Mouse (Mus musculus) embryonic facial prominence, embryonic 11.5 days (tissue): ENCODE results near the gene Dstn. TPM values are rescaled to one million over a fixed set of nuclear protein-coding genes. Genes with fewer than 3 reads are reported as not detected.

ENCODE experiments used
- ATAC-seq: fragments of 200-750 bp; cut with Nextera tagmentation; replicated peaks from 2 replicates; pipeline ENCODE4 v1.8.0; 2017; ENCODE audit warnings: low read depth; ENCODE audit not compliant: insufficient number of reproducible peaks, low FRiP score, low TSS enrichment
- DNase-seq: peaks from one replicate; pipeline ENCODE4 v3.0.0-alpha.2; 2015; ENCODE audit warnings: low spot score
- H3K27ac ChIP-seq: fragments of 300-500 bp; sonication (generic); replicated peaks from 2 replicates; pipeline ENCODE4 v1.5.1; 2014; ENCODE audit warnings: mild to moderate bottlenecking, low read depth, low read length, control low read depth
- H3K27me3 ChIP-seq: fragments of 300-500 bp; sonication (generic); 2 replicates; pipeline ENCODE4 v1.6.1; 2014; ENCODE audit warnings: mild to moderate bottlenecking, low read length, moderate library complexity, mixed read lengths; ENCODE audit not compliant: control insufficient read depth, insufficient read depth
- H3K36me3 ChIP-seq: fragments of 300-500 bp; sonication (generic); replicated peaks from 2 replicates; pipeline ENCODE4 v1.6.1; 2014; ENCODE audit warnings: low read depth, mild to moderate bottlenecking, low read length, moderate library complexity, mixed read lengths; ENCODE audit not compliant: control insufficient read depth, insufficient read depth
- H3K4me1 ChIP-seq: fragments of 300-500 bp; sonication (generic); 2 replicates; pipeline ENCODE4 v1.6.1; 2014; ENCODE audit warnings: low read length, mixed read lengths; ENCODE audit not compliant: control insufficient read depth, insufficient read depth
- H3K4me2 ChIP-seq: fragments of 300-500 bp; sonication (generic); 2 replicates; pipeline ENCODE4 v1.6.1; 2014; ENCODE audit warnings: low read depth, mild to moderate bottlenecking, control low read depth, low read length, moderate library complexity
- H3K4me3 ChIP-seq: fragments of 300-500 bp; sonication (generic); 2 replicates; pipeline ENCODE4 v1.5.1; 2014; ENCODE audit warnings: low read depth, low read length, control low read depth
- H3K9ac ChIP-seq: fragments of 300-500 bp; sonication (generic); replicated peaks from 2 replicates; pipeline ENCODE4 v1.6.1; 2014; ENCODE audit warnings: mild to moderate bottlenecking, control low read depth, low read length
- H3K9me3 ChIP-seq: fragments of 300-500 bp; sonication (generic); replicated peaks from 2 replicates; pipeline ENCODE4 v1.6.1; 2016; ENCODE audit warnings: mild to moderate bottlenecking, low read length, inconsistent platforms, mixed read lengths; ENCODE audit not compliant: control insufficient read depth
- WGBS: fragments of 180-500 bp; shearing (Covaris S2); extraction: QIAGEN DNeasy Blood & Tissue Kit; methylation state at CpG from one replicate; pipeline ENCODE4 v1.1.7; 2014; 5-methylcytosine and 5-hydroxymethylcytosine counted together
- polyA plus RNA-seq: library from polyadenylated mRNA; unstranded; fragments of >200 nt; fragmentation: Nextera tagmentation; extraction: Ambion mirVana; gene quantifications from 2 replicates; pipeline ENCODE4 v1.2.1, GENCODE M21; 2014

The Dstn gene
- polyA plus RNA-seq, 1 experiment from 2014 or later: 462 TPM

DNA sequence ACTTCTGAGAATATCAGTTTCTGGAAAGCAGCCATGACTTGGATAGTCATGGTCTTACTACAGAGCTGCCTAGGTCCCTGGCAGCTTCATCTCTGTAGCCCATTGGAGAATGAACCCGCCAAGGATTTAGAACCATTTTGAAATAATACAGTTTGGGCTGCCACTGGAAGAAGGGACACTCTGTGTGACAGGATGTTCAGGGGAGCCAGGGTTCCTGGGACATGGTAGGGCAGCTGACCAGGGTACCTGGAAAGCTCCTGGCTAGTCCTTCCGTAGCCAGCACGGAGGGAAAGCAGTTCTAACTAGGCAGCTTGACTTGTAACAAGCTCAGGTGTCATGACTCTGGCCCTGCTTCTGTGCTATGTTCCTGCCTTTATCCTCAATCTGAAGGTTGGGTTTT, 29.7 kb downstream of the Dstn start:
- 97% methylated on average over 3 of the region's 3 CpGs for WGBS
- no peak overlapping the region for H3K9ac ChIP-seq
- no peaks in the 10 kb centered on the region for H3K27me3 ChIP-seq
- DNase-seq (no peak), ATAC-seq (no peak)
- H3K4me3 ChIP-seq: no peak overlapping the region
- H3K9me3 ChIP-seq: no peaks in the 10 kb centered on the region
- peaks cover 4% of the 10 kb centered on the region for H3K36me3 ChIP-seq
- no peak overlapping the region for H3K27ac ChIP-seq
- H3K4me2 ChIP-seq: no peak overlapping the region
- no peaks in the 10 kb centered on the region for H3K4me1 ChIP-seq

DNA sequence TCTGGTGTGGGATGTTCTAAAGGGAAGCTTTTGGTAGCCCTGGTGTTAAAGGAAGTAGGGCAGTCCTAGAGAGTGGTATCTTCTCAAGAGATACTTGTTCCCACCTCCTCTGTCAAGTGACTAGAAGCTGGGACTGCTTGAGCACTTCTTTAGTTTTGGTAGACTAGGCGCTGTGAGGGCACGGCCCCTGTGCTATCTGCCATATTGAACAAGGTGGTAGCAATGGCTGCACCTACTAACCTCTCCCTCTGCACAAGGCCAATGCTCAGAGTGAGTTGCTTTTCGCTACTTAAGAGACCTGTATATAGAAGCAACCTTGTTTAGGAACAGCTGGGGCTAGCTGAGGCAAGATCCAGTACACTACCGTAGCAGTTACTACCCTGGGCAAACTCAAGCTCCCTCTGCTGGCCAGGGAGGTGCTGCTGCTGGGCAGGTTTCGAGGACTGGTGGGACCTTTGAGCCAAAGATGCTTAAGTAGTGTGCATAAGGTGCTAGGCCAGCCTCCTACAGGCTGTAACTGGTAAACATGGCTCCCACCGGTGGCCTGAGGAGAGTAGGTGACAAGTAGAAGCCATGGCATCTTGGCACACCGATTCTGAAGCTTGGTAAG, 30.5 kb downstream of the Dstn start:
- Histone ChIP-seq H3K27me3 (no peaks in the 10 kb centered on the region), H3K27ac (no peak overlapping the region), H3K9ac (no peak overlapping the region), H3K4me3 (no peak overlapping the region), H3K4me1 (no peaks in the 10 kb centered on the region), H3K9me3 (no peaks in the 10 kb centered on the region), H3K4me2 (no peak overlapping the region), H3K36me3 (peaks cover 5% of the 10 kb centered on the region)
- ATAC-seq (no peak), DNase-seq (no peak)
- WGBS: 92% methylated on average over 7 of the region's 7 CpGs

DNA sequence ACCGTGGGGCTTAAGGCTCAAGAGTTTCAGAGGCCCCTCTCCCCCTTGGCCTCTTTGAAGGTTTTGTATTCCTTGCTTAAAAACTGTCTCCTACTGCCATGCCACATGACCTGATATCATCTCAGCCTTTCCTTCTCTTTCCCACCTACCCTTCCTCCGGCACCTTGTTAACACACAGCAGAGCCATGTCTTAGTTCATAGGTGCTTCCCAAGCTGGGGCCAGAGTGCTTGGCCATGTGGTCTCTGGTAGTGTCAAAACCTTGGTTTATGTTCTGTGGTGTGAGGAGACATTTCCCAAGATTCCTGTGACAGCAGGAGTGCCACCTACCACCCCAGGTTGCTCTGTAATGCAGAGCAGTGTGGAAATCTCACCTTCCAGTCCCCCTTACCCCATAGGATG, 31.3 kb downstream of the Dstn start:
- Histone ChIP-seq H3K9ac (no peak overlapping the region), H3K4me3 (no peak overlapping the region), H3K9me3 (no peaks in the 10 kb centered on the region), H3K27me3 (no peaks in the 10 kb centered on the region), H3K27ac (no peak overlapping the region), H3K4me2 (no peak overlapping the region), H3K4me1 (no peaks in the 10 kb centered on the region), H3K36me3 (peaks cover 3% of the 10 kb centered on the region)
- 90% methylated on average over 2 of the region's 2 CpGs for WGBS
- ATAC-seq (no peak), DNase-seq (no peak)

GRCm38 (mm10) chr2:143947981-143948380, 32.9 kb downstream of the Dstn start:
- Histone ChIP-seq H3K27ac (no peak overlapping the region), H3K4me2 (no peak overlapping the region), H3K9ac (no peak overlapping the region), H3K36me3 (peaks cover 2% of the 10 kb centered on the region), H3K27me3 (no peaks in the 10 kb centered on the region), H3K4me1 (no peaks in the 10 kb centered on the region), H3K4me3 (no peak overlapping the region), H3K9me3 (no peaks in the 10 kb centered on the region)
- 90% methylated on average over 3 of the region's 3 CpGs for WGBS
- DNase-seq (no peak), ATAC-seq (no peak)

DNA sequence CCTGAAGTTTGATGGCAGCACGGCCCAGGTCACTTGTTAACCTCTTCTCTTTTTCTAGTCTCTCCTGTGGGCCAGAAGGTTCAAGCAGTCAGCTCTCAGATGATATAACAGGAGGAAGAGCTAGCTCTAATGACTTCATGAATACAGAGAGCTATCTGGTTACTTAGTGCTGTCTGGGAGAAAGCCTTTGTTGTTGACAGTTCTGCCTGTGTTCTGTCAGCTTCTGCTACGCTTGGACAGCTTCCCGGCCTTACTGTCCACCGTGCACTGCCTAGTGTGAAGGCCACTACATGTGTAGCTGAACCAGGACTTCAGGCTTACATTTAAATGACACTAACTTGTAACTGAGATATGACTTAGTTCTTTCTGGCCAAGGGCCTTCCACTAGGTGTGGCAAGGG, 33.3 kb downstream of the Dstn start:
- no peak for DNase-seq
- Histone ChIP-seq H3K9me3 (no peaks in the 10 kb centered on the region), H3K27ac (no peak overlapping the region), H3K4me3 (no peak overlapping the region), H3K36me3 (peaks cover 2% of the 10 kb centered on the region), H3K9ac (no peak overlapping the region), H3K27me3 (no peaks in the 10 kb centered on the region), H3K4me2 (no peak overlapping the region), H3K4me1 (no peaks in the 10 kb centered on the region)
- no peak for ATAC-seq
- WGBS: 91% methylated on average over 4 of the region's 4 CpGs

DNA sequence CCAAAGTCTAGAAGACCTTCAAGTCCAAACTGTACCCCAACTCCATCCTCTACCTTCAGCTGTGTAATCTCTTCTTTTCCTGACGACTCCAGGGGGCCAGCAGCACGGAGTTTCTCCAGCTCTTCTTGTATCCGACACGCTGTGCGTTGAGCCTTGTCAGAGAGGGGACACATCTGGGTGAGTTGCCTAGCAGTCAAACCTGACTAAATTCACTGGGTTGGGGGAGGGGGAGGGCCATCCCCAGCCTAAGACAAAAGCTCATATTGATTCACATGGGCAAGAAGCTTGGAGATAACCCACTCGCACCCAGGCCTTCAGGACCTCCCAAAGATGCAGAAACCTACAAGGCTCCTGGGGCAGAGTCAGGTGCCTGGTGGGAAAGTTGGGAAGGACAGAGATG, 34.1 kb downstream of the Dstn start:
- no peaks in the 10 kb centered on the region for H3K4me1 ChIP-seq
- no peak overlapping the region for H3K4me3 ChIP-seq
- no peaks in the 10 kb centered on the region for H3K9me3 ChIP-seq
- no peak overlapping the region for H3K9ac ChIP-seq
- no peak overlapping the region for H3K27ac ChIP-seq
- no peaks in the 10 kb centered on the region for H3K27me3 ChIP-seq
- 97% methylated on average over 6 of the region's 6 CpGs for whole genome bisulfite sequencing
- H3K4me2 ChIP-seq: no peak overlapping the region
- no peak for ATAC-seq
- peaks cover 5% of the 10 kb centered on the region for H3K36me3 ChIP-seq
- DNase-seq: no peak

DNA sequence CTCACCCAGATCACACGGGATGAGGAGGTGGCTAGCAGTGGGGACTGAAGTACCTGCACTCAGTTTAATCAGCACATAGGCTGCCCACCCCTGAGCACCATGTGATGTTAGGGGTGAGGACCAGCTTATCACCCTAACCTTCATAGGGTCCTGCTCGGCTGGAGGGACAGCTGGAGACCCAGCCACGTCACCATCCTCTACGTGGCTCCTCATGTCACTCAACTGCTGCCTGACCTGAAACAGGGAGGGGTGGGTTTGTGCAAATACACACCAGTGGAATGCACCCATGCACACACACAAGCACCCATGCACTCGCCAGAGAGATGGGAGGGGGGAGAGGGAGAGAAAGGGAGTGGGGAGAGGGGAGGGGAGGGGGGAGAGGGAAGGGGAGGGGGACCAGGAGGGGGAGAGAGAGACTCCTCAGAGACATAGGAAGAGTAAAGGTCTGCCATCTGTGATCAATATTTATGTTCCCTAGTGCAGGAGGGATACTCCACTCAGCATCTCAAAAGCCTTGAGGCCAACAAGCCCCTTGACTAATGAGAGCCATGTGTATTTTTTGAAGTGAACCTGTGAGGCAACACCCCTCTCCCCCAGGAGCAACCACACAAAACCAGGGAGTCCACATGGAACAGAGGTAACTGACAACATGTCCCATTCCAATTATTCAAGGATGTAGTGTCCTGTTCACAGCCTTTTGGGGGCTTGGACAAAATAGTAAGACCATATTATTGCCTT, 35.3 kb downstream of the Dstn start:
- H3K36me3 ChIP-seq: peaks cover 12% of the 10 kb centered on the region
- H3K4me2 ChIP-seq: no peak overlapping the region
- ATAC-seq (peak; percentile 36; the same call in 1 of the 2 replicates), DNase-seq (peak; percentile 57)
- H3K9me3 ChIP-seq: no peaks in the 10 kb centered on the region
- no peak overlapping the region for H3K4me3 ChIP-seq
- H3K4me1 ChIP-seq: no peaks in the 10 kb centered on the region
- no peak overlapping the region for H3K9ac ChIP-seq
- H3K27ac ChIP-seq: no peak overlapping the region
- no peaks in the 10 kb centered on the region for H3K27me3 ChIP-seq
- WGBS: 73% methylated on average over 5 of the region's 5 CpGs

DNA sequence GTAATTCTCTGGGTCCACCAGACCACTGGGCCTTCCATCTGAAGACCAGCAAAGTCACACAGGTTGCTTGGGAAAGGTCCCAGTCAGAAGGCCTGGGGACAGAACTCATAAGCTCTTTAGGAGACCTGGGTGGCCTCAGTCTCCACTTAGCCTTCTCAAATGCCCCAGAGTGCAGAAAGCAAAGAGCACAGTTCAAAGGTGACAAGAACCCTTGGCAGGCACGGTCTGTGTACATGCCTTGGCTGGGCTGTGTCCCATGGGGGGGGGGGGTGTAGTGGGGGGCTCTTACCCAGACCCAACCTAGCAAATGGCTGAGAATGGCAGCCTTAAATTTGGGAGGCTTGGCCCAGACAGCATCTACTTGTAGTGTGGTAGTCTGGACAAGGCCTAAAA, 35.9 kb downstream of the Dstn start:
- 53% methylated on average over 1 of the region's 1 CpGs for WGBS
- ATAC-seq: no peak
- no peak for DNase-seq
- Histone ChIP-seq H3K27ac (no peak overlapping the region), H3K4me3 (no peak overlapping the region), H3K9ac (no peak overlapping the region), H3K4me1 (no peaks in the 10 kb centered on the region), H3K36me3 (peaks cover 12% of the 10 kb centered on the region), H3K9me3 (no peaks in the 10 kb centered on the region), H3K4me2 (no peak overlapping the region), H3K27me3 (no peaks in the 10 kb centered on the region)
